Mouse (Mus musculus): ENCODE data around the gene H2-M10.3. TPM values are rescaled to one million over a fixed set of nuclear protein-coding genes. Genes with fewer than 3 reads are reported as not detected.
A peak's percentile ranks its signal among the peaks of the same experiment; 100 is the strongest.
"Not testable (repeated sequence)": the region's sequence is repeated elsewhere in the genome, so short reads cannot be mapped to it uniquely, and the experiment has no call there.

H2-M10.3 gene
- polyA plus RNA-seq (2021), result not detected

GRCm38 (mm10) chr17:36368317-36368716 is at the start of gene H2-M10.3:
TSS of gene H2-M10.3 (minus strand) at chr17:36368417.
- H3K27me3 ChIP-seq; POLR2A ChIA-PET; DNase-seq (ENCODE audit: low read depth, low spot score); CTCF ChIA-PET; ATAC-seq: not testable (repeated sequence)
- in situ Hi-C loops (cut with MboI; ENCODE audit: low pct_unique_long_range_greater_than_20kb), result loop anchor here (5.0 kb wide), 1 partner anchor 81 kb away; the partner anchor contains the start of gene H2-M10.2

DNA sequence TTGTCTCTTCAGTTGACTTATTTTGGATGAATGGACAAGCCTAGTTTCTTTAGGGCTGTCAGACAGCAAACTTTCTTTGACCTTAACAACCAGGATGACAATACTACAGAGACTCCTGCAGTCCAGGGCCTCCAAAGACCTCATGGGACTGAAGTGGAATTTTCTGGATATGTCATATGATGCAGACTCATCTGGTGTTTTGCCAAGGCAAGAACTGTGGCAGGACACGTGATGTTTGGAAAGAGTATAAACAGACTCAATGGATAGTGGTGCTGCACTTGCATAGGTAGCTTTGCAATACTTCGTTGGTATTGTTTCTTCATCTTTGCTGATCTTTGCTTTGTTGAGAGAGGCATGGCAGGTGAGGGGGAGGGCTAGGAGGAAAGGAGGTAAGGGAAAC is 49.2 kb upstream of the H2-M10.3 start:
- POLR2A ChIA-PET, result no interaction called here
- TF ChIP-seq CTCF (IDR thresholded peaks at IDR 0.05), result no peak
- DNase-seq (ENCODE audit: low read depth, low spot score) (no peak), ATAC-seq (no peak)
- in situ Hi-C loops (cut with MboI; ENCODE audit: low pct_unique_long_range_greater_than_20kb), result loop anchor here (10.0 kb wide), 1 partner anchor 307 kb away; no protein-coding TSS in a partner anchor
- CTCF ChIA-PET, result interaction anchor here (1.0 kb wide), 1 partner anchor 31 kb away, joined by 3 read pairs; no protein-coding TSS in a partner anchor
- H3K27me3 ChIP-seq, result peaks cover 4% of the 10 kb centered on the region

- no peaks in the 10 kb centered on the region for H3K27me3 ChIP-seq
- no peak for TF ChIP-seq CTCF (IDR thresholded peaks at IDR 0.05)
- ChIA-PET CTCF (no interaction called here), POLR2A (no interaction called here)
- ATAC-seq (no peak), DNase-seq (ENCODE audit: low read depth, low spot score) (no peak)
- in situ Hi-C loops (cut with MboI; ENCODE audit: low pct_unique_long_range_greater_than_20kb), result loop anchor here (10.0 kb wide), 1 partner anchor 309 kb away; no protein-coding TSS in a partner anchor
These were observed 47.2 kb upstream of the H2-M10.3 start for GRCm38 (mm10) chr17:36415407-36415806.

DNA sequence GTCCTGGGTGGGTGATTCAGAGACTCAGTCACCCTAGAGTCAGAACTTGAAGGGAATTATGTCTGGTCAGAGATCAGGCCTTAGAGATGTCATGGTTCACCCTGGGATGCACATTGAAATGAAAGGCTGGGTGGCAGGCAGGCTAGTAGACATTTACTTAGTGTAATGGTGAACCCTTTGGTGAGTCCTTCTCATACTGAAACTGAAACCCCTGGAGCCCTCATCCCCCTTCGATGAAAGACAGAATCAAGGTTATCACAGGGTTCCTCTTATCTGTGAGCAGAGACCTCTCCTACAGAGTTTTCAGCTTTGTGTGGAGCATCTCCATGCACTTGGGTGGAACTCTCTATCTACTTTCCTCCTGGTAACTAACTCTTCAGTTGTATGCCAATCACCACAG is 46.1 kb upstream of the H2-M10.3 start:
- DNase-seq (ENCODE audit: low read depth, low spot score) (no peak), ATAC-seq (no peak)
- H3K27me3 ChIP-seq, result no peaks in the 10 kb centered on the region
- POLR2A ChIA-PET, result no interaction called here
- TF ChIP-seq CTCF (IDR thresholded peaks at IDR 0.05), result no peak
- CTCF ChIA-PET, result no interaction called here
- in situ Hi-C loops (cut with MboI; ENCODE audit: low pct_unique_long_range_greater_than_20kb), result loop anchor here (5.0 to 10.0 kb wide), 2 partner anchors 127 to 310 kb away; partner anchors contain the start of gene H2-M10.2

DNA sequence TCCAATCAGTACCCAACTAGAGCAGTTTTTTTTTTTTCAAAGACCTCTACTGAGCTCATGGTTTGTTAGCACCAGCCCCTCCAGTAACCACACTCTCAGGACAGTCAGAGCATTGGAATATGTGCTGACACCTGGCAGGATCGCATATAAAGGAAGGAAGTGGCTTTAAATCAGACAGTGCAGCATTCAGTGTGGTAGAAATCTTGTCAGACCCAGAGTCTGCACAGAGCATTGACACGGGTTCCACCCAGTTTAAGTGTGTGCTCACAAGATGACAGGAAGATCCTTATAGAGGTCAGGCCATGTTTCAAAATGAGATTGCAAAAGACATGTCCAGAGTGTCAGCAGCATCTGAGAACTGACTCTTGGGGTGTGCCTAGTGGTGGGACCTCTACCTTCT is 21.7 kb upstream of the H2-M10.3 start:
- DNase-seq (ENCODE audit: low read depth, low spot score), result no peak
- peaks cover 3% of the 10 kb centered on the region for H3K27me3 ChIP-seq
- no peak for TF ChIP-seq CTCF (IDR thresholded peaks at IDR 0.05)
- CTCF ChIA-PET, result no interaction called here
- POLR2A ChIA-PET, result no interaction called here
- no peak for ATAC-seq
- in situ Hi-C loops (cut with MboI; ENCODE audit: low pct_unique_long_range_greater_than_20kb), result loop anchor here (5.0 kb wide), 1 partner anchor 362 kb away; no protein-coding TSS in a partner anchor

DNA sequence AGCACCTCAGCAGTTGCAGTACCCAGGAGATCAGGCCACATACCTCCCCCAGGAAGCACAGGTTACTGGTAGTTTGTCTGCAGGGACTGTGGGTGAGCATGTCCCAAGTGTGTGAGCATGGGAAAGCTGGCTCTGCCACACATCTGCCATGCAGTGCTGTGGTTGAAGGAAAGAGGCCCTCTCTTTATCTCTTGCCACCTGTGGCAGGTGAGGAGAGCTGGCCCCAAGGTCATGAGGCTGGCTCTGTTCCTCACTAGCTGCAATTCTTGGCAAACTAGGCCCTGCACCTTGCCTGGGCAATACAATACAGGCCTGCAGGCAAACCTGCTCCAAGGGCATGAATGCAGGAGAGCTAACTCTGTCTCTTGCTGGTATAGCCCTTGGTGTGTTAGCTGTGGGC is 5.8 kb downstream of the H2-M10.3 start:
- POLR2A ChIA-PET; H3K27me3 ChIP-seq; DNase-seq (ENCODE audit: low read depth, low spot score); ATAC-seq; CTCF ChIA-PET: not testable (repeated sequence)
- in situ Hi-C loops (cut with MboI; ENCODE audit: low pct_unique_long_range_greater_than_20kb), result loop anchor here (5.0 kb wide), 1 partner anchor 415 kb away; no protein-coding TSS in a partner anchor

DNA sequence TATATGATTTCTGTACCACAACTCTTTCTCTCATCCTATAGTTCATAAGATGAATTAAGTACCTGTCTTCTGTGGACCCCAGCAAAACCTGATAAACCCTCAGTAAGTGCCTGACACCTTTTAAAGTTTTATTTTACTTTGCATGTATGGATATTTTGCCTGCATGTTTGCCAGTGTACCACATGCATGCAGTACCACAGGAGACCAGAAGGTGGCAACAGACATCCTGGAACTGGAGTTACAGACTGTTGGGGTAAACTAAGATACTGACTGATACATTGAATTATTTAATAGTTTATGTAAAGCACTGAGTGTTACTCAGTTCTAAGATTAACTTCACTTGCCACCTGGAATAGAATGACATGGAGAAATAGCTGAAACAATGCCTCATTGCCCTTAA is 10.7 kb downstream of the H2-M10.3 start:
- CTCF ChIA-PET, result interaction anchor here (1.1 to 3.3 kb wide), 3 partner anchors 55 to 431 kb away, joined by 3 to 10 read pairs (median 8); no protein-coding TSS in a partner anchor
- in situ Hi-C loops (cut with MboI; ENCODE audit: low pct_unique_long_range_greater_than_20kb); DNase-seq (ENCODE audit: low read depth, low spot score); H3K27me3 ChIP-seq; ATAC-seq; POLR2A ChIA-PET: not testable (repeated sequence)
- peak; percentile 13 for TF ChIP-seq CTCF (IDR thresholded peaks at IDR 0.05)

GRCm38 (mm10) chr17:36355763-36356162 is 12.5 kb downstream of the H2-M10.3 start:
- DNase-seq (ENCODE audit: low read depth, low spot score) (no peak), ATAC-seq (no peak)
- in situ Hi-C loops (cut with MboI; ENCODE audit: low pct_unique_long_range_greater_than_20kb), result no loop called here
- no peaks in the 10 kb centered on the region for H3K27me3 ChIP-seq
- ChIA-PET CTCF (interaction anchor here (0.9 to 3.3 kb wide), 3 partner anchors 63 to 432 kb away, joined by 3 to 10 read pairs (median 8); no protein-coding TSS in a partner anchor), POLR2A (no interaction called here)
- TF ChIP-seq CTCF (IDR thresholded peaks at IDR 0.05), result no peak

GRCm38 (mm10) chr17:36355343-36355742 is 12.9 kb downstream of the H2-M10.3 start:
- peak; percentile 57 for ATAC-seq
- CTCF ChIA-PET, result interaction anchor here (1.3 kb wide), 1 partner anchor 432 kb away, joined by 3 read pairs; no protein-coding TSS in a partner anchor
- POLR2A ChIA-PET; in situ Hi-C loops (cut with MboI; ENCODE audit: low pct_unique_long_range_greater_than_20kb); H3K27me3 ChIP-seq; DNase-seq (ENCODE audit: low read depth, low spot score): not testable (repeated sequence)
- peak; percentile 7 for TF ChIP-seq CTCF (IDR thresholded peaks at IDR 0.05)

GRCm38 (mm10) chr17:36326055-36326454 is 42.2 kb downstream of the H2-M10.3 start, which contains the start of gene H2-M10.1:
TSS of gene H2-M10.1 (minus strand) at chr17:36326155.
- ATAC-seq (no peak), DNase-seq (ENCODE audit: low read depth, low spot score) (no peak)
- in situ Hi-C loops (cut with MboI; ENCODE audit: low pct_unique_long_range_greater_than_20kb), result no loop called here
- ChIA-PET CTCF (no interaction called here), POLR2A (no interaction called here)
- H3K27me3 ChIP-seq, result no peaks in the 10 kb centered on the region
- TF ChIP-seq CTCF (IDR thresholded peaks at IDR 0.05), result no peak

- TF ChIP-seq CTCF (IDR thresholded peaks at IDR 0.05), result no peak
- H3K27me3 ChIP-seq, result no peaks in the 10 kb centered on the region
- no peak for DNase-seq (ENCODE audit: low read depth, low spot score)
- in situ Hi-C loops (cut with MboI; ENCODE audit: low pct_unique_long_range_greater_than_20kb), result no loop called here
- CTCF ChIA-PET, result no interaction called here
- ATAC-seq, result no peak
- POLR2A ChIA-PET, result no interaction called here
These were observed 52.4 kb downstream of the H2-M10.3 start for GRCm38 (mm10) chr17:36315689-36316253.

All from Patski (cell line).